Mouse (Mus musculus) hindbrain, embryonic 15.5 days (tissue): ENCODE measurements around the gene Gm21731. TPM values are rescaled to one million over a fixed set of nuclear protein-coding genes. Genes with fewer than 3 reads are reported as not detected.
"Not testable (repeated sequence)": the region's sequence is repeated elsewhere in the genome, so short reads cannot be mapped to it uniquely, and the experiment has no call there.

ENCODE experiments used
- ATAC-seq: fragments of 200-750 bp; cut with Nextera tagmentation; 2 replicates; pipeline ENCODE4 v1.8.0; 2017; ENCODE audit warnings: low read depth, moderate number of reproducible peaks, moderate TSS enrichment; ENCODE audit not compliant: low FRiP score
- H3K27ac ChIP-seq: fragments of 300-500 bp; sonication (generic); replicated peaks from 2 replicates; pipeline ENCODE4 v1.5.1; 2015; ENCODE audit warnings: mild to moderate bottlenecking, inconsistent platforms
- H3K27me3 ChIP-seq: fragments of 300-500 bp; sonication (generic); 2 replicates; pipeline ENCODE4 v1.6.1; 2015; ENCODE audit warnings: control low read depth, inconsistent platforms
- H3K36me3 ChIP-seq: fragments of 300-500 bp; sonication (generic); 2 replicates; pipeline ENCODE4 v1.6.1; 2015; ENCODE audit warnings: control low read depth, inconsistent platforms
- H3K4me1 ChIP-seq: fragments of 300-500 bp; sonication (generic); replicated peaks from 2 replicates; pipeline ENCODE4 v1.6.1; 2015; ENCODE audit warnings: control low read depth, inconsistent platforms
- H3K4me2 ChIP-seq: fragments of 300-500 bp; sonication (generic); 2 replicates; pipeline ENCODE4 v1.6.1; 2015; ENCODE audit warnings: moderate library complexity, mild to moderate bottlenecking, inconsistent platforms
- H3K4me3 ChIP-seq: fragments of 300-500 bp; sonication (generic); 2 replicates; pipeline ENCODE4 v1.5.1; 2015; ENCODE audit warnings: mild to moderate bottlenecking, inconsistent platforms
- H3K9ac ChIP-seq: fragments of 300-500 bp; sonication (generic); 2 replicates; pipeline ENCODE4 v1.6.1; 2015; ENCODE audit warnings: inconsistent platforms
- H3K9me3 ChIP-seq: fragments of 300-500 bp; sonication (generic); 2 replicates; pipeline ENCODE4 v1.6.1; 2016; ENCODE audit warnings: control low read depth, inconsistent platforms
- WGBS: fragments of 180-500 bp; shearing (Covaris S2); methylation state at CpG from one replicate; pipeline ENCODE4 v1.1.7; 2015; 5-methylcytosine and 5-hydroxymethylcytosine counted together
- polyA plus RNA-seq: library from polyadenylated mRNA; unstranded; fragments of >200 nt; fragmentation: Nextera tagmentation; extraction: Ambion mirVana; gene quantifications from 2 replicates; pipeline ENCODE4 v1.2.1, GENCODE M21; 2015

Gm21731 gene
- not detected in 2 replicates for polyA plus RNA-seq

DNA sequence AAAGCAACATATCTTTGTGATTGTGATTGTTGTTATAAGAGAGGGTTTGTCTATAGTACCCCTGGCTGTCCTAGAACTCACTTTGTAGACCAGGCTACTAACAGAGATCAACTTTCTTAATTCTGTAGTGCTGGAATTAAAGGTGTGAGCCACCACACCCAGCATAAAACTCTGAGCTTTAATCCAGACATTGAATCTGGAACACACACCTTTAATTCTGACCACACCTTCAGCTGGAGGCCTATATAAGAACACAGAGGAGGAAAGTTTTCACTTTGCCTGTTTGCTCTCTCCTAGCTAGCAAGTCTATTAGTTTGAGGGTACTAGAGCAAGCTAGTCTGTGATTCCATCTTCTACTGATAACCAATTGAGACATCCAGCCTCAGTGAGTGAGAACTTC lies at the start of gene Gm21731:
Gene Gm21731 (plus strand): TSS at position 301 of the 400 bp plus-strand sequence.
- not testable (repeated sequence) for ATAC-seq, H3K9me3 ChIP-seq, H3K9ac ChIP-seq, H3K4me1 ChIP-seq, H3K27ac ChIP-seq, H3K36me3 ChIP-seq, H3K4me3 ChIP-seq, H3K27me3 ChIP-seq, H3K4me2 ChIP-seq

DNA sequence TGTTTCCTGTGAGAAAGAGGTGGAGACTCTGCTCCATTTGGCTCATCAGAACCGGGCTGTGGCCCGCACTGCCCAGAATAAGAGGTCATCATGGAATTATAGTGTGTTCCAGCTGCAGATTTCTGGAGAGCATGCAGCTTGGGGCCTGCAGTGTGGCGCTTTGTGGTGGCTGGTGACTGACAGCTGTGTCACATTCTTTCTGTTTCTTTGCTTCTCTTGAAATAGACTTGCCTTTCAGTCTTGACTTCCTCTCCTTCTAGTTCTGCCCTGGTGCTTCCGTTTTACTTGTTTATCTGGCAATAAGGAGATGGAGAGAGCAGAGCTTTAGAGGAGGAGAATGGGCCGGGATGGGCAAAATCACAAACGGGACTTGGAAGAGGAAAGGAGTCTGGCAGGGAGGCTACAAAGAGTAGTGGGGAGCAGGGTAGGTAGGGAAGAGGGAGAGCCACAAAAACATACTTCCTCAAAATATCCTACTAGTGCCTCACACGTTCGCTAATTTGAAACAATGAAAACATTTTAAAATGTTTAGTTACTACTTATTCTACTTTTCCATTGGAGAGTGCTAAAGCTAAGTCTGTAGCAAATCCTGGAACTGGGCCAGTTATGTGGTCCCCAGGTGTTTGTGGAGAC lies 42.6 kb upstream of the Gm21731 start:
- 83% methylated on average over 7 of the region's 8 CpGs for WGBS
- H3K9ac ChIP-seq, H3K9me3 ChIP-seq, H3K27me3 ChIP-seq, H3K36me3 ChIP-seq, ATAC-seq, H3K4me1 ChIP-seq, H3K4me3 ChIP-seq, H3K4me2 ChIP-seq, H3K27ac ChIP-seq: not testable (repeated sequence)

DNA sequence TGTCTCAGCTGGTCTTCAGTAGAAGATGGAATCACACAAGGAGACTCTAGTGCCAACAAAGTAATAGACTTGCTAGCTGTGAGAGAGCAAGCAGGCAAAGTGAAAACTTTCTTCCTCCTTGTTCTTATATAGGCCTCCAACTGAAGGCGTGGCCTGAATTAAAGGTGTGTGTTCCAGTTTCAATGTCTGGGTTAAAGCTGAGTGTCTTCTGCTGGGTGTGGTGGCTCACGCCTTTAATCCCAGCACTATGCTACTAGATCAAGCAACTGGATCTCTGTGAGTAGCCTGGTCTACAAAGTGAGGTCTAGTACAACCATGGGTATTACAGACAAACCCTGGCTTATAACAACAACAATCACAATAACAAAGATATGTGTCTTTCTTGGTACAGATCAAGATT lies 23.1 kb upstream of the Gm21731 start, which contains the start of gene Gm21762:
Gene Gm21762 (minus strand): TSS at position 101 of the 400 bp plus-strand sequence.
- H3K9me3 ChIP-seq, ATAC-seq, H3K4me3 ChIP-seq, H3K27ac ChIP-seq, H3K9ac ChIP-seq, H3K4me2 ChIP-seq, H3K27me3 ChIP-seq, H3K4me1 ChIP-seq, H3K36me3 ChIP-seq: not testable (repeated sequence)
- WGBS: no CpG with 5 or more reads among the region's 2 CpGs

DNA sequence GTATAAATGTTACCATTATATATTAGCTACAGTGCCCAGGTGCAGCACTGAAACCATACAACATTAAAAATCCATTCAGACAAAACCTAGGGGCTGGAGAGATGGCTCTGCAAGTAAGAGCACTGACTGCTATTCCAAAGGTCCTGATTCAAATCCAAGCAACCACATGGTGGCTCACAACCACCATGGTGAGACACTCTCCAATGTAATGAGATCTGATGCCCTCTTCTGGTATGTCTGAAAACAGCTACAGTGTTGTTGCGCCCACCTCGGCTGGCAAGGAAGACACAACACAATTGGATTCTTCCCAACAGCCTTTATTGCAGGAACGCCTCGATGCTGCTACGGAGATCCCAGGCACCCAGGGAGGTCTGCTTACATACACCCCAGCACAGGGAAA lies 18.0 kb upstream of the Gm21731 start:
- not testable (repeated sequence) for H3K27ac ChIP-seq, H3K4me2 ChIP-seq

DNA sequence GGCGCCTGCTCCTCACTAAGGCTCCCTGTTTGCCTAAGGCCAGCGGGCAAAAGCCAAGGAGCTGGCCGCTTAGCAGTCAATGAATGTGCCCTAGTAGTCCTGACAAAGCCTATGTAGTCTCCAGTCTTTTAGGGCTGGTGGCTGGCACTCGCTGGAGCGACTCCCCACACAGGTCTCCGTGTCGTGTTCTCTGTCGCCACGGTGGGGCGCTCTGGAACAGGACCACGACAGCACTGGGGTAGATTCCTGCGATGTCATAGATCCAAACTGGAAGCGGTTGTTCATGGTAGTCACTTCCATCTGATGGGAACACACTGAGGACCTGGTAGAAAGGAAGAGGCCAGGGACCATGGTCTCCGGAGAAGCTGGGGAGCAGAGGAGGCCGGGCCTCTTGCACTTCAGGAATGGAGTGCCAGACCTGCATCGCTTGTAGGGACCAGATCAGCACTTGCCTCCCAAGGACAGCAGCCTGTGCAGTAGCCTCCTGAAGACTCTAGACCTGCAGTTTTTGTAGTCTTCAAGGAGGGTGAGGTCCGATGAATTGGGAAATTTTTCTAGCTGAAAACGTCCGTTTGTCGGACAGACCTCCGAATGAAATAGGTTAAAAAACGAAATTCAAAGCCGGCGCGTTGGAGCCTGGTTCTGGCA lies 15.8 kb upstream of the Gm21731 start:
- H3K9ac ChIP-seq, H3K4me2 ChIP-seq, H3K4me3 ChIP-seq, H3K4me1 ChIP-seq, H3K27me3 ChIP-seq, H3K27ac ChIP-seq, ATAC-seq, H3K9me3 ChIP-seq, H3K36me3 ChIP-seq: not testable (repeated sequence)
- WGBS: 97% methylated on average over 16 of the region's 25 CpGs

More for the DNA sequence above, 18.0 kb upstream of the Gm21731 start:
- H3K9ac ChIP-seq, H3K4me1 ChIP-seq, H3K4me3 ChIP-seq, H3K27me3 ChIP-seq, ATAC-seq, H3K9me3 ChIP-seq, H3K36me3 ChIP-seq: not testable (repeated sequence)
- WGBS: 85% methylated on average over 5 of the region's 5 CpGs

DNA sequence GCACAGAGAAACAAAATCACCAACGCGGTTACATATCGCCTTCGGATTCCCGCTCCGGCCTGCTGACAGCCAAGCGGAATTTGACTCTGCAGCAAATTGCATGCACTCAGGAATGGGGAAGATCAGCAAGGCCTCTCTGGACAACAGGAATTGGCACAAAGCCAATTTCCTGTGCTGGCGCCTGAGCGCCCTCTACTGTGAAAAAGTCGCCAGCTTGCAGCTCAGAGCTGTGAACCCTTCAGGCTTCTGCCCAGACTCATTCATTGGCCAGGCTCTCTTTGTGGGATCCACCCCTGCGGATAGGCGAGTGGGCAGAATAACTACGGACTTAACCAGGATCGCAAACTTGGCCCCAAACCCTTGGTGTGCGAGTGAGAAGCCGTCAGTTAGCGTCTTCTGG lies 7.1 kb upstream of the Gm21731 start:
- 96% methylated on average over 17 of the region's 17 CpGs for WGBS
- H3K27me3 ChIP-seq, ATAC-seq, H3K27ac ChIP-seq, H3K4me2 ChIP-seq, H3K9ac ChIP-seq, H3K36me3 ChIP-seq, H3K4me3 ChIP-seq, H3K4me1 ChIP-seq, H3K9me3 ChIP-seq: not testable (repeated sequence)

DNA sequence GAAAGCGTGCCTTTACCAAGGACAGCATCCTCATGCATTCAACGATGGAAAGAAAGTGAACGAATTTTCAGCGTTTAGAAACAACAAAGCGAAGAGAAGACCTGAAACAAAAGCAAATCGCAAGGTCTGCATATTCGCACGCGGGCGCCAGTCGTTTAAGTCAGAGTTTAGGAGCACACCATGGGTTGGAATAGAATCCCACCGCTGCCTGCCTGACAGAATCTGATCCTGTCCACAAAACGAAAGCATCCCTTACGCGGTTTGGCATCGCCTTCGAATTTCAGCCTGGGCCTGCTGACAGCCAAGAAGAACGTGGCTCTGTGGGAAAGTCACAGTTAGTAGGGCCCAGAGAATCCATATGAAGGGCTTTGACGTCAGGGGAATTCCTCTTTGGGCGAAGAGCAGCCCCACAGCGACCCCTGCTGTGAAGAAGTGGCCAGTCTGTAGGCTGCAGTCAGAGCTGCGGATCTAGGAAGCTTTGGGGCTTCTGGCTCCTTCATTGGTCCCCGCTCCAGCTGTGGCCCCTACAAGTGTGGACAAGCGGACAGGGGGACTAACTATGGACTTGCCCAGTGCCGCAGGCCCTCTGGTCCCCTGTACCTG lies 6.4 kb upstream of the Gm21731 start:
- H3K4me3 ChIP-seq, ATAC-seq, H3K9ac ChIP-seq, H3K27me3 ChIP-seq, H3K27ac ChIP-seq, H3K9me3 ChIP-seq, H3K4me1 ChIP-seq, H3K36me3 ChIP-seq, H3K4me2 ChIP-seq: not testable (repeated sequence)
- 77% methylated on average over 13 of the region's 25 CpGs for WGBS

DNA sequence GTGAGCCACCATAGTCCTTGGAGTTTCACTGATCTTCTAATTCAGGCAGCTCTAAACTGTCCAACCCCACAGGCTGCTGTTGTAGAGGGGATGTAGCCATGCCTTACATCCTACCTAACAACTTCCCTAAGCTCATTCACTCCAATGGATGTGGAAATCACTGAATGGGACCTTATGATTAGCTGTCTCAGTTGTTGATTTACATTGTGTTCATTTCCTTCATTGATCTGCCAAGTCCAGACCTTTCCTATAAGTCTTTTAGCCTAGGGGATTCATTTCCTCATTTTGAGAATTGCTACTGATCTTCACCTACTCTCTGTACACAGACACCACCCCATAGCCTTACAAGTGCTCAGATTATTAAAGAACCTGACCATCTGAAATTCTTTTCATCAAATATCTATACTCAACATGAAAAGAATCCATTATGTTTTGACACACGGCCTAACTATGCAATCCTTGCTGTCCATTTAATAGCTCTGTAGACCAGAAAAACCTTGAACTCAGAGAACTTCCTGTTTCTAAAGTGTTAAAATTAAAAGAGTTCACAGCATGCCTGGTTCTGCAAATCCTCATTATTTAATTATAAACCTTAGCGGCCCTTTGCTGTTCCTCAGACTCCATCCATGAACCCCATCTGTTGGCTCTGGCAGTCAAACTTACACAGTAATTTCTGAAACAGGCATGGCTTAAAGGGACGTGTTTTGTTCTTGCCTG lies 12.5 kb downstream of the Gm21731 start:
- not testable (repeated sequence) for H3K4me3 ChIP-seq, H3K9ac ChIP-seq, H3K36me3 ChIP-seq, ATAC-seq, H3K9me3 ChIP-seq, H3K27ac ChIP-seq, H3K4me1 ChIP-seq, H3K27me3 ChIP-seq, H3K4me2 ChIP-seq
- WGBS: 89% methylated on average over 2 of the region's 3 CpGs

DNA sequence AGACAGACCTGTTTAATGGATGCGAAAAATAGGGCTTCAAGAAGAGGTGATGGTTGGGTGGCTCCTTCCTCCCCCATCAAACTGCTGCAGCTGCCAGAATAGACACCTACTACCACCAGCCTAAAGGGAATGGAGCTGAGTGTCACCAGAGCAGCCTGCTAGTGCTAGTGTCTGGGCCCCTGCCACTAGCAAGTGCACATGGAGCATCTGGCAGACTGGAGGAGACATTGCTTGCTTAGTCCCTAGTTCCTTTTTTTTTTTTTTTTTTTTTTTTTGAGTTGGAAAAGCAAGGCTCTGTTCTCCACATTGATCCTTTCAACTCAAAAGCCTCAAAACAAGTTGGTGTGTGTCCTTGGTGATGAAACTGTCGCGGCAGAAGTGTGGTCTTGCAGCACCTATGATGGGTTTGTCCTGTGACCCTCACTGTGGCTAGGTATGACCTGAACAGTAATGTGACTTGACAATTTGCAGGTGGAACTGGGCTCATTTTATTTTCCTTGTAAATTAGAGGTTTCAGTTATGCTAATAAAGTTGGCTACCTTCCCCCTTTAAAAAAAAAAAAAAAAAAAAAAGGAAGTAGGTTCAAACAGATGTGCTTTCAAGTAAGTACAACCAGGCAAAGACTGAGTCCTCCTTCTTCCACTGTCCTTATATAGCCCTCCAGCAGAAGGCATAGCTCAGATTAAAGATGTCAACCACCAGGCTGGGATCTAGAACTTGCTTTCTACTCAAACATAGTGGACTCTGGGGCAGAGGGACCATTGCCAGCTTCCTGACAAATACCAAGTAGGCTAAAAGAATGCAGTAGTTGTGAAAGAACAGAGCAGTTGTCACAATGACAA lies 20.1 kb downstream of the Gm21731 start:
- not testable (repeated sequence) for H3K4me2 ChIP-seq, H3K4me1 ChIP-seq, H3K27ac ChIP-seq, H3K36me3 ChIP-seq, ATAC-seq, H3K27me3 ChIP-seq, H3K9ac ChIP-seq, H3K4me3 ChIP-seq, H3K9me3 ChIP-seq
- WGBS: 94% methylated on average over 3 of the region's 3 CpGs

DNA sequence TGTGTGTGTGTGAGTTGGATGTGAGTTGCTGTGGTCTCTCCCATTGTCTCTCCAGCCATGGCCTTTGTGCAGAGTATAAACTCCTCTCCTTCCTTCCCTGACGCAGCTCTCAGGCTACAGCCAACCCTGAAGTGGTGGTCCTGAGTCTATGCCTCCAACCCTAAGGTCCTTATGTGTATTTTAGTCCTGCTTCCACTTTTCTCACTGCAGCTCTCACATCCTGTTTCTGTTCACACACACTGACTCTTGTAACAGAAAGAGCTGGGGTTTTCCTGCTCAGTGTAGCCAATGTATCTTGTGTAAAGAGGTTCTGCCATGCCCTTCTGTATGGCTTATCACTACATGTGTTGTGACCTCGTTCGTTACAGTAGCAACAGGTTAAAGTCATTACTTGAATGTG lies 20.8 kb downstream of the Gm21731 start:
- H3K27me3 ChIP-seq, H3K4me1 ChIP-seq, H3K4me3 ChIP-seq, H3K9ac ChIP-seq, H3K27ac ChIP-seq, ATAC-seq, H3K36me3 ChIP-seq, H3K9me3 ChIP-seq, H3K4me2 ChIP-seq: not testable (repeated sequence)
- 75% methylated on average over 3 of the region's 3 CpGs for WGBS

DNA sequence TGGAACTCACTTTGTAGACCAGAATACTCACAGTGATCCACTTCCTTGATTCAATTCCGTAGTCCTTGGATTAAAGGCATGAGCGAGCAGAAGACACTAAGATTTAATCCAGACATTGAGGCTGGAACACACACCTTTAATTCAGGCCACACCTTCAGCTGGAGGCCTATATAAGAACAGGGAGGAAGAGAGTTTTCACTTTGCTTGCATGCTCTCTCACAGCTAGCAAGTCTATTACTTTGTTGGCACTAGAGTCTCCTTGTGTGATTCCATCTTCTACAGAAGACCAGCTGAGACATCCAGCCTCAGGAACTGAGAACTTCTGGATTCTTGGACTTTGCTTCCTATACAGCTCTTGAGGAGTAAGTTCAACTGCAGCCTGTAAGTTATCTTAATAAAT lies 24.0 kb downstream of the Gm21731 start, which contains the start of gene AF067061:
Gene AF067061 (plus strand): TSS at position 245 of the 400 bp plus-strand sequence.
- 90% methylated on average over 2 of the region's 2 CpGs for WGBS
- H3K27ac ChIP-seq, ATAC-seq: not testable (repeated sequence)

More for the DNA sequence above, 24.0 kb downstream of the Gm21731 start, which contains the start of gene AF067061:
- not testable (repeated sequence) for H3K4me3 ChIP-seq, H3K9me3 ChIP-seq, H3K4me1 ChIP-seq, H3K36me3 ChIP-seq, H3K4me2 ChIP-seq, H3K27me3 ChIP-seq, H3K9ac ChIP-seq
